Mouse (Mus musculus) lung, adult 2 months (tissue): ENCODE results near the gene Lgals4.

ENCODE experiments used
- CTCF ChIP-seq: fragments of 200-500 bp; IDR thresholded peaks from 2 replicates; pipeline ENCODE4 v1.5.1; 2011; ENCODE audit warnings: mild to moderate bottlenecking, low read length, control low read depth; ENCODE audit not compliant: insufficient read depth
- POLR2A ChIP-seq: fragments of 200-500 bp; IDR thresholded peaks from 2 replicates; pipeline ENCODE4 v1.6.1; 2011; ENCODE audit warnings: low read depth, mild to moderate bottlenecking, control low read depth, low read length, borderline replicate concordance; ENCODE audit errors: extremely low read depth

- TF ChIP-seq CTCF (no peak), POLR2A (no peak)
Measured at GRCm38 (mm10) chr7:28820358-28821260, 13.0 kb upstream of the Lgals4 start.
